Mouse (Mus musculus) B cell, adult 2 months (primary cell): ENCODE data around the gene Olfr866.

Experiments used
- DNase-seq, 2 experiments: peaks; one replicate each; pipeline ENCODE4 v3.0.0; 2022

The Olfr866 gene

GRCm38 (mm10) chr9:20027935-20028334 is at the start of gene Olfr866:
Olfr866 (minus strand) TSS chr9:20028035.
- DNase-seq = no peak

GRCm38 (mm10) chr9:20073523-20074177 is 45.8 kb upstream of the Olfr866 start:
- no peak for DNase-seq

GRCm38 (mm10) chr9:20071291-20071690 is 43.5 kb upstream of the Olfr866 start:
- no peak for DNase-seq

- DNase-seq = no peak
These were observed 42.4 kb upstream of the Olfr866 start for GRCm38 (mm10) chr9:20070236-20070635.

GRCm38 (mm10) chr9:20057462-20057861 is 29.6 kb upstream of the Olfr866 start, which contains the start of gene Olfr867:
Olfr867 (minus strand) TSS chr9:20057562.
- no peak for DNase-seq

GRCm38 (mm10) chr9:20047964-20048363 is 20.1 kb upstream of the Olfr866 start:
- no peak for DNase-seq
